ENCODE assay signal across 8 mouse cellular contexts in the genomic region with DNA sequence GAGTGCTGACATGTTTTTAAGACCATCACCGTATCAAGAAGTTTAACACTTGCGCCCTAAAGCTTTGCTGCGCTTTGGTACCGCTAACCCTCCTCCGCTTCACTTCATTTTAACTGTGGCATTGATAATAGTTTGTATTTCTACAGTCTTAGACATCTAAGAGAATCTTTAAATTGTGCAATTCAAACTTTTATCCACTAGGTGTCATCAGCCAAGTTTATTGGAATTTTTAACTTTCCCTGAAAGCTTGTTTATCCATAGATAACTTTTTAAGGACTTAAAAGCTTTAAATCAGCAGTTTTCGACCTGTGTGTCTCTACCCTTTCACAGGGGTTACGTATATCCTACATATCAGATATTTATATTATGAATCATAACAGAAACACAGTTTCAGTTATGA. TPM values are rescaled to one million over a fixed set of nuclear protein-coding genes. Genes with fewer than 3 reads are reported as not detected.
A peak's percentile ranks its signal among the peaks of the same experiment; 100 is the strongest.
DNase-seq lines count a peak whose midpoint lies in the region; ATAC-seq and TF ChIP-seq lines count a peak whose summit lies in the region.

No protein-coding gene starts in this region.

- TF ChIP-seq CTCF in liver, embryonic 14.5 days (IDR thresholded peaks at IDR 0.05; ENCODE audit: low read depth), result peak; percentile 41

- peaks cover 26% of the 10 kb centered on the region for H3K36me3 ChIP-seq in forebrain, embryonic 10.5 days (replicated peaks)
- H3K36me3 ChIP-seq in forebrain, embryonic 16.5 days (ENCODE audit: control insufficient read depth, insufficient read depth), result peaks cover 3% of the 10 kb centered on the region; the same call in 1 of the 2 replicates
- peaks cover 7% of the 10 kb centered on the region; the same call in 1 of the 2 replicates for H3K36me3 ChIP-seq in embryonic facial prominence, embryonic 12.5 days
- no peaks in the 10 kb centered on the region for H3K36me3 ChIP-seq in liver, embryonic 14.5 days (replicated peaks; ENCODE audit: control insufficient read depth, insufficient read depth, low read depth)

- DNase-seq in forebrain, embryonic 10.5 days (ENCODE audit: extremely low spot score, low spot score), result no peak
- peak; percentile 57 for DNase-seq in A20 (ENCODE audit: low read depth, low spot score)
- DNase-seq in liver, embryonic 14.5 days (ENCODE audit: low read depth in 3 of 3, low spot score in 3 of 3), result peak in 1 of 3 experiments; percentile 36
- DNase-seq in gastrocnemius, adult 18-20 months (ENCODE audit: low spot score), result no peak
- no peak for DNase-seq in adrenal gland, postnatal 25 days
- no peak for DNase-seq in right cerebral cortex, postnatal 36 days (ENCODE audit: low spot score in 2 of 2)

- H3K27ac ChIP-seq in forebrain, embryonic 10.5 days, result no peak overlapping the region
- H3K27ac ChIP-seq in forebrain, embryonic 16.5 days (ENCODE audit: low read length), result no peak overlapping the region
- no peak overlapping the region for H3K27ac ChIP-seq in embryonic facial prominence, embryonic 12.5 days
- H3K27ac ChIP-seq in liver, embryonic 14.5 days, result no peak overlapping the region

- H3K4me3 ChIP-seq in forebrain, embryonic 10.5 days, result peak overlapping the region; percentile 95
- no peak overlapping the region for H3K4me3 ChIP-seq in forebrain, embryonic 16.5 days (replicated peaks; ENCODE audit: low read length)
- H3K4me3 ChIP-seq in embryonic facial prominence, embryonic 12.5 days, result no peak overlapping the region
- H3K4me3 ChIP-seq in liver, embryonic 14.5 days (ENCODE audit: insufficient read depth in 1 of 2, low read depth in 2 of 2, low read length in 2 of 2), result peak overlapping the region; percentile 15 to 71; a peak in 3 of 4 replicates

- H3K27me3 ChIP-seq in forebrain, embryonic 10.5 days (ENCODE audit: poor library complexity, severe bottlenecking), result no peaks in the 10 kb centered on the region
- no peaks in the 10 kb centered on the region for H3K27me3 ChIP-seq in forebrain, embryonic 16.5 days (replicated peaks; ENCODE audit: control insufficient read depth, insufficient read depth, low read length)
- H3K27me3 ChIP-seq in embryonic facial prominence, embryonic 12.5 days, result no peaks in the 10 kb centered on the region
- no peaks in the 10 kb centered on the region for H3K27me3 ChIP-seq in liver, embryonic 14.5 days (ENCODE audit: control insufficient read depth, insufficient read depth, low read length)

- no peaks in the 10 kb centered on the region for H3K9me3 ChIP-seq in forebrain, embryonic 10.5 days
- no peaks in the 10 kb centered on the region for H3K9me3 ChIP-seq in forebrain, embryonic 16.5 days (ENCODE audit: control insufficient read depth, low read length)
- H3K9me3 ChIP-seq in embryonic facial prominence, embryonic 12.5 days, result no peaks in the 10 kb centered on the region
- H3K9me3 ChIP-seq in liver, embryonic 14.5 days (ENCODE audit: control insufficient read depth, low read length), result no peaks in the 10 kb centered on the region

- WGBS in forebrain, embryonic 10.5 days, result 75% methylated on average over 7 of the region's 7 CpGs
- 62% methylated on average over 7 of the region's 7 CpGs for whole genome bisulfite sequencing in forebrain, embryonic 16.5 days
- 65% methylated on average over 7 of the region's 7 CpGs for WGBS in embryonic facial prominence, embryonic 12.5 days
- WGBS in liver, embryonic 14.5 days (ENCODE audit: insufficient replicate concordance), result 51% methylated on average over 7 of the region's 7 CpGs

- no peak overlapping the region for H3K9ac ChIP-seq in forebrain, embryonic 16.5 days (replicated peaks; ENCODE audit: low read depth, low read length)
- no peak overlapping the region for H3K9ac ChIP-seq in embryonic facial prominence, embryonic 12.5 days
- H3K9ac ChIP-seq in liver, embryonic 14.5 days (replicated peaks), result no peak overlapping the region

- no peak for TF ChIP-seq EP300 in liver, embryonic 14.5 days (IDR thresholded peaks at IDR 0.05; ENCODE audit: low read depth)

- no peak overlapping the region for H3K4me2 ChIP-seq in forebrain, embryonic 16.5 days (ENCODE audit: low read length)
- peak overlapping the region; percentile 72 for H3K4me2 ChIP-seq in embryonic facial prominence, embryonic 12.5 days (replicated peaks)
- H3K4me2 ChIP-seq in liver, embryonic 14.5 days (ENCODE audit: low read depth), result peak overlapping the region; percentile 89

- no peak for ATAC-seq in forebrain, embryonic 16.5 days
- ATAC-seq in embryonic facial prominence, embryonic 12.5 days (ENCODE audit: insufficient number of reproducible peaks, insufficient read depth, low FRiP score, low TSS enrichment), result no peak
- no peak for ATAC-seq in liver, embryonic 14.5 days (ENCODE audit: insufficient read depth)

- peaks cover 22% of the 10 kb centered on the region for H3K4me1 ChIP-seq in forebrain, embryonic 10.5 days
- peaks cover 14% of the 10 kb centered on the region for H3K4me1 ChIP-seq in forebrain, embryonic 16.5 days (replicated peaks; ENCODE audit: control insufficient read depth, insufficient read depth, low read length)
- H3K4me1 ChIP-seq in embryonic facial prominence, embryonic 12.5 days, result peaks cover 9% of the 10 kb centered on the region
- H3K4me1 ChIP-seq in liver, embryonic 14.5 days (replicated peaks; ENCODE audit: control insufficient read depth in 2 of 2, insufficient read depth in 2 of 2, low read length in 1 of 2), result peaks cover 5% of the 10 kb centered on the region in 2 experiments; a peak in 3 of 4 replicates

RNA-seq across cellular contexts. Expression of gene Ercc8, which starts 1.4 kb away (rescaled TPM):
- 25.3 and 25.6 TPM in 2 replicates for polyA plus RNA-seq in forebrain, embryonic 10.5 days (2016; fragmentation: Nextera tagmentation; extraction: Ambion mirVana)
- 33.3 and 33.5 TPM in 2 replicates for polyA plus RNA-seq in forebrain, embryonic 16.5 days (2015; fragmentation: Nextera tagmentation; extraction: Ambion mirVana)
- polyA plus RNA-seq in embryonic facial prominence, embryonic 12.5 days (2016; fragmentation: Nextera tagmentation; extraction: Ambion mirVana), result 20.8 and 24.2 TPM in 2 replicates
- 4.6 and 5.6 TPM in 2 replicates for polyA plus RNA-seq in liver, embryonic 14.5 days (2012; rRNA removed)
- polyA plus RNA-seq in liver, embryonic 14.5 days (2014; fragmentation: Nextera tagmentation; extraction: Ambion mirVana), result 7.8 and 8.8 TPM in 2 replicates
- total RNA-seq in gastrocnemius, adult 18-20 months (2021), result 1 to 10 TPM; 4.7 to 5.1 TPM
- total RNA-seq in adrenal gland, postnatal 25 days (2021), result 9.1 and 13.2 TPM in 2 replicates

RNA-seq across cellular contexts. Expression of gene Ndufaf2, which starts 1.5 kb away (rescaled TPM):
- 103 and 105 TPM in 2 replicates for polyA plus RNA-seq in forebrain, embryonic 10.5 days (2016; fragmentation: Nextera tagmentation; extraction: Ambion mirVana)
- 63.4 and 72.8 TPM in 2 replicates for polyA plus RNA-seq in forebrain, embryonic 16.5 days (2015; fragmentation: Nextera tagmentation; extraction: Ambion mirVana)
- polyA plus RNA-seq in embryonic facial prominence, embryonic 12.5 days (2016; fragmentation: Nextera tagmentation; extraction: Ambion mirVana), result 92.1 and 94.0 TPM in 2 replicates
- polyA plus RNA-seq in liver, embryonic 14.5 days (2012; rRNA removed), result 6.4 and 21.6 TPM in 2 replicates
- 33.6 and 33.8 TPM in 2 replicates for polyA plus RNA-seq in liver, embryonic 14.5 days (2014; fragmentation: Nextera tagmentation; extraction: Ambion mirVana)
- 10 to 100 TPM; 20.4 to 24.3 TPM for total RNA-seq in gastrocnemius, adult 18-20 months (2021)
- 31.7 and 46.4 TPM in 2 replicates for total RNA-seq in adrenal gland, postnatal 25 days (2021)

RNA-seq across cellular contexts. Expression of gene Elovl7, which starts 54.2 kb away (rescaled TPM):
- polyA plus RNA-seq in forebrain, embryonic 10.5 days (2016; fragmentation: Nextera tagmentation; extraction: Ambion mirVana), result 0.81 and 0.89 TPM in 2 replicates
- 1.8 and 2.4 TPM in 2 replicates for polyA plus RNA-seq in forebrain, embryonic 16.5 days (2015; fragmentation: Nextera tagmentation; extraction: Ambion mirVana)
- 1.7 and 2.4 TPM in 2 replicates for polyA plus RNA-seq in embryonic facial prominence, embryonic 12.5 days (2016; fragmentation: Nextera tagmentation; extraction: Ambion mirVana)
- polyA plus RNA-seq in liver, embryonic 14.5 days (2012; rRNA removed), result 0.37 and 0.51 TPM in 2 replicates
- polyA plus RNA-seq in liver, embryonic 14.5 days (2014; fragmentation: Nextera tagmentation; extraction: Ambion mirVana), result 1.8 and 2.0 TPM in 2 replicates
- total RNA-seq in gastrocnemius, adult 18-20 months (2021), result under 1 TPM; 0.27 to 0.33 TPM
- total RNA-seq in adrenal gland, postnatal 25 days (2021), result 2.6 TPM in 2 replicates

Comparison
In these comparisons a context has a peak if more than half of its experiments do, and no peak if none do; other contexts are left out.
1. H3K4me3 ChIP-seq: peak in forebrain, embryonic 10.5 days (single experiment) and liver, embryonic 14.5 days (2 of 2); none in forebrain, embryonic 16.5 days (single experiment) and embryonic facial prominence, embryonic 12.5 days (single experiment).